Mouse (Mus musculus) liver, embryonic 14.5 days (tissue): Measurements from ENCODE around the gene Gm28043. TPM values are rescaled to one million over a fixed set of nuclear protein-coding genes. Genes with fewer than 3 reads are reported as not detected.

Experiments used
- ATAC-seq: fragments of 200-750 bp; cut with Nextera tagmentation; 2 replicates; pipeline ENCODE4 v1.8.0; 2017; ENCODE audit warnings: moderate number of reproducible peaks, mild to moderate bottlenecking, moderate library complexity; ENCODE audit not compliant: insufficient read depth
- DNase-seq, 3 experiments: peaks; one replicate each; pipeline ENCODE4 v3.0.0-alpha.2; 2012 to 2013; ENCODE audit warnings: low read depth in 3 of 3, low spot score in 3 of 3
- H3K27ac ChIP-seq: fragments of 300-500 bp; sonication (generic); 2 replicates; pipeline ENCODE4 v1.5.1; 2014; ENCODE audit warnings: moderate library complexity, mild to moderate bottlenecking, control low read depth, inconsistent platforms
- H3K27me3 ChIP-seq: fragments of 300-500 bp; sonication (generic); 2 replicates; pipeline ENCODE4 v1.6.1; 2014; ENCODE audit warnings: mild to moderate bottlenecking, low read length, moderate library complexity; ENCODE audit not compliant: control insufficient read depth, insufficient read depth
- H3K36me3 ChIP-seq: fragments of 300-500 bp; sonication (generic); replicated peaks from 2 replicates; pipeline ENCODE4 v1.6.1; 2014; ENCODE audit warnings: low read depth; ENCODE audit not compliant: control insufficient read depth, insufficient read depth
- H3K4me1 ChIP-seq, 2 experiments: fragments of 200-500 bp in 1 of 2; fragments of 300-500 bp in 1 of 2; sonication (generic) in 1 of 2; replicated peaks; 2 replicates each; pipeline ENCODE4 v1.6.1; 2012 to 2014; ENCODE audit warnings: antibody characterized with exemption in 1 of 2, inconsistent platforms in 1 of 2, low read length in 1 of 2; ENCODE audit not compliant: control insufficient read depth in 2 of 2, insufficient read depth in 2 of 2
- H3K4me2 ChIP-seq: fragments of 300-500 bp; sonication (generic); 2 replicates; pipeline ENCODE4 v1.6.1; 2014; ENCODE audit warnings: low read depth, mild to moderate bottlenecking, control low read depth, moderate library complexity
- H3K4me3 ChIP-seq, 2 experiments: fragments of 200-500 bp in 1 of 2; fragments of 300-500 bp in 1 of 2; sonication (generic) in 1 of 2; 2 replicates each; pipeline ENCODE4 v1.5.1; 2012 to 2014; ENCODE audit warnings: low read depth in 2 of 2, low read length in 2 of 2, mild to moderate bottlenecking in 2 of 2, control low read depth in 1 of 2, inconsistent platforms in 1 of 2, moderate library complexity in 1 of 2; ENCODE audit not compliant: insufficient read depth in 1 of 2
- H3K9ac ChIP-seq: fragments of 300-500 bp; sonication (generic); replicated peaks from 2 replicates; pipeline ENCODE4 v1.6.1; 2014; ENCODE audit warnings: mild to moderate bottlenecking, control low read depth, moderate library complexity
- H3K9me3 ChIP-seq: fragments of 300-500 bp; sonication (generic); 2 replicates; pipeline ENCODE4 v1.6.1; 2016; ENCODE audit warnings: low read length, mixed read lengths; ENCODE audit not compliant: control insufficient read depth
- CTCF ChIP-seq: IDR thresholded peaks from 2 replicates; pipeline ENCODE4 v1.5.1; 2016; ENCODE audit warnings: antibody characterized with exemption, low read depth, control low read depth
- EP300 ChIP-seq: IDR thresholded peaks from 2 replicates; pipeline ENCODE4 v1.6.1; 2016; ENCODE audit warnings: antibody characterized with exemption, low read depth
- WGBS: fragments of 180-500 bp; shearing (Covaris S2); extraction: QIAGEN DNeasy Blood & Tissue Kit; methylation state at CpG from one replicate; pipeline ENCODE4 v1.1.7; 2014; ENCODE audit not compliant: insufficient replicate concordance; 5-methylcytosine and 5-hydroxymethylcytosine counted together
- polyA plus RNA-seq, 2 experiments: library from polyadenylated mRNA; depleted of rRNA in 1 of 2; stranded (reverse) in 1 of 2; unstranded in 1 of 2; fragments of >200 nt; fragmentation: Nextera tagmentation in 1 of 2; extraction: Ambion mirVana in 1 of 2; gene quantifications; 2 replicates each; pipeline versions ENCODE4 v1.2.1 to v1.2.3; 2012 to 2014

Gm28043 gene
- polyA plus RNA-seq, 2 experiments, result 0.38 to 1.4 TPM

DNA sequence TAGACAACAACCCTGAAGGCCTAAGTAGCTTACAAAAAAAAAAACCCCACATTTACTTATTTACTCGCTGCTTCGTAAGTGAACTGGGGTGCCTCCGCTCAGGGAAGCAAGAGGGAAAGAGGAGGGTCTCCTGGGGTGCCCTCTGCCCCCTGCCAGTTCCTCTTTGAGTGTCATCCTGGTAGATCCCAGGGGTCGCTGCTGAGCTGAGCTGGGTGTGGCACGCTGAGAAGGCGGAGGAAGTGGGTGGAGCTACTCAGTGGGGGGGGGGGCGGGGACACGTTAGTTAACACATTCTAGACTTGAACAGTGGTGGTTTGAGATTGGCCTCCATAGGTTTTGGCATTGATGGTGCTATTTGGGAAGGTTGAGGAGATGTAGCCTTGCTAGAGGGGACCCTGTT, 113.4 kb downstream of the Gm28043 start:
- Histone ChIP-seq H3K9me3 (no peaks in the 10 kb centered on the region), H3K36me3 (no peaks in the 10 kb centered on the region), H3K9ac (no peak overlapping the region), H3K4me2 (no peak overlapping the region), H3K4me3 (no peak overlapping the region), H3K27me3 (no peaks in the 10 kb centered on the region), H3K27ac (no peak overlapping the region), H3K4me1 (no peaks in the 10 kb centered on the region)
- ATAC-seq (no peak), DNase-seq (no peak)
- TF ChIP-seq EP300 (no peak), CTCF (peak; percentile 51; the same call in 1 of the 2 replicates)
- 23% methylated on average over 8 of the region's 8 CpGs for WGBS

- 73% methylated on average over 13 of the region's 13 CpGs for WGBS
- Histone ChIP-seq H3K27ac (no peak overlapping the region), H3K4me3 (no peak overlapping the region), H3K27me3 (no peaks in the 10 kb centered on the region), H3K9ac (no peak overlapping the region), H3K4me1 (no peaks in the 10 kb centered on the region), H3K36me3 (no peaks in the 10 kb centered on the region), H3K9me3 (no peaks in the 10 kb centered on the region), H3K4me2 (no peak overlapping the region)
- no peak for ATAC-seq
- DNase-seq, result no peak
- TF ChIP-seq CTCF (0 out of 2 replicates have a peak, but pooled peaks have one; percentile 8), EP300 (no peak)
These were observed 116.0 kb downstream of the Gm28043 start for GRCm38 (mm10) chr17:29730510-29731265.

GRCm38 (mm10) chr17:29731266-29731952, 116.7 kb downstream of the Gm28043 start:
- 45% methylated on average over 12 of the region's 12 CpGs for WGBS
- no peak for DNase-seq
- no peak overlapping the region for H3K27ac ChIP-seq

GRCm38 (mm10) chr17:29731953-29732325, 117.3 kb downstream of the Gm28043 start:
- no peaks in the 10 kb centered on the region for H3K36me3 ChIP-seq
- 37% methylated on average over 6 of the region's 6 CpGs for WGBS
- H3K9ac ChIP-seq, result no peak overlapping the region
- H3K4me1 ChIP-seq, result no peaks in the 10 kb centered on the region
- no peaks in the 10 kb centered on the region for H3K27me3 ChIP-seq
- H3K4me2 ChIP-seq, result no peak overlapping the region
- H3K4me3 ChIP-seq, result no peak overlapping the region
- DNase-seq (no peak), ATAC-seq (no peak)
- no peak overlapping the region for H3K27ac ChIP-seq
- TF ChIP-seq CTCF (no peak), EP300 (no peak)
- no peaks in the 10 kb centered on the region for H3K9me3 ChIP-seq

More at GRCm38 (mm10) chr17:29731266-29731952, 116.7 kb downstream of the Gm28043 start:
- no peak for TF ChIP-seq EP300
- no peak for TF ChIP-seq CTCF
- Histone ChIP-seq H3K4me3 (no peak overlapping the region), H3K27me3 (no peaks in the 10 kb centered on the region), H3K9me3 (no peaks in the 10 kb centered on the region), H3K9ac (no peak overlapping the region), H3K36me3 (no peaks in the 10 kb centered on the region), H3K4me2 (no peak overlapping the region), H3K4me1 (no peaks in the 10 kb centered on the region)
- no peak for ATAC-seq

GRCm38 (mm10) chr17:29732522-29732921, 117.8 kb downstream of the Gm28043 start:
- ATAC-seq (no peak), DNase-seq (no peak)
- no peak for TF ChIP-seq CTCF
- TF ChIP-seq EP300, result no peak
- WGBS, result 61% methylated on average over 2 of the region's 2 CpGs
- no peaks in the 10 kb centered on the region for H3K4me1 ChIP-seq
- no peaks in the 10 kb centered on the region for H3K36me3 ChIP-seq
- H3K9me3 ChIP-seq, result no peaks in the 10 kb centered on the region
- no peaks in the 10 kb centered on the region for H3K27me3 ChIP-seq
- H3K9ac ChIP-seq, result no peak overlapping the region
- H3K4me2 ChIP-seq, result no peak overlapping the region
- no peak overlapping the region for H3K4me3 ChIP-seq
- H3K27ac ChIP-seq, result no peak overlapping the region
